Mouse (Mus musculus): ENCODE measurements around the gene Spred2.
"Not testable (repeated sequence)": the region's sequence is repeated elsewhere in the genome, so short reads cannot be mapped to it uniquely, and the experiment has no call there.

The Spred2 gene

DNA sequence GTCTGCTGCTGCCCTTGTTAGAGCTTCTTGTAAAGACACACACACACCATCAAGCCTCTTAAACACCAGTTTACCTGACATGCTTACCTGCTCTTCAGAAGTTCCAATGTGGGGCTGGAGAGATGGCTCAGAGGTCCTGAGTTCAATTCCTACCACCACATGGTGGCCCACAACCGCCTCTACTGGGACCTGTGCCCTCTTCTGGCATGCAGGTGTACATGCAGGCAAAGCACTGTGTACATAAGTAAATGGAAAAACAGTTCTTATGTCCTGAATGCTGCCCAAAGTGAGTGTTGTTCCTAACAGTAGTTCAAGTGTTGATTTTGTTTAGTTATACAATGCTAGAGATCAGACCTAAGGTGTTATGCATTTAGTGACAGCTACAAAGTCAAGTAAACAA is 132.0 kb downstream of the Spred2 start:
- no peak for DNase-seq (ENCODE audit: low read depth)

DNA sequence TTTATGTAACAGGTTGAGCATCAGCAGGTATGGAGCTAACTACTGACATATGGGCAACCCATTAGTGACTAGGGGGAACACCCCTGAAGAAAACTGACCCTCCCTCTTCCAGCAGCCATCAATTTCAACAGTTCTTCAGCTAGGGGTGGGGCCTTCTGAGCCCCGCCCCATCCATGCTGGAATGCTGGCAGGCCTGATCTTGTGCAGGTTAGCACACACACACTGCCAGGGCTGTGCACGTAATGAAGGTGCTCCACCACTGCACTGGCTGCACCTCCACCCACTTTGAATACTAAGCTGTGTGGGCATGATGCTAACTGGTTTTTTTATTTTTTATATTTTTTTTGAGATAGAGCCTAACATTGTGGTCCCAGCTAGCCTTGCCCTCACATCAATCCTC is 133.3 kb downstream of the Spred2 start:
- DNase-seq (ENCODE audit: low read depth), result no peak

DNA sequence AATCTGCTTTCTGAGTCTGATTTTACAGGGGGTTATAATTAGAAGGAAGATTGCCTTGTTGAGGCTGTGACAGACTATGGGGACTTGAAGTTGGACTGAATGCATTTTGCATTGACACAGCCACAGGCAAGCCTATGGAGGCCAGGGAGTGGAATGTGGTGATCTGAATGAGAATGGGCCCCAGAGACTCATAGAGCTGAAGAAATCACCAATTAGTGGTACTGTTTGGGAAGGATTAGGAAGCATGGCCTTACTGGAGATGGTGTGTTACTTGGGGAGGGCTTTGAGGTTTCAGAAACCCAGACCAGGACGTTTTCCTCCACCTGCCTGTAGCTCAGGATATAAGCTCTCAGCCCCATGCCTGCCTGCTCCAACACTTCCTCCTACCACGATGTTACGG is 135.6 kb downstream of the Spred2 start:
- DNase-seq (ENCODE audit: low read depth), result no peak

DNA sequence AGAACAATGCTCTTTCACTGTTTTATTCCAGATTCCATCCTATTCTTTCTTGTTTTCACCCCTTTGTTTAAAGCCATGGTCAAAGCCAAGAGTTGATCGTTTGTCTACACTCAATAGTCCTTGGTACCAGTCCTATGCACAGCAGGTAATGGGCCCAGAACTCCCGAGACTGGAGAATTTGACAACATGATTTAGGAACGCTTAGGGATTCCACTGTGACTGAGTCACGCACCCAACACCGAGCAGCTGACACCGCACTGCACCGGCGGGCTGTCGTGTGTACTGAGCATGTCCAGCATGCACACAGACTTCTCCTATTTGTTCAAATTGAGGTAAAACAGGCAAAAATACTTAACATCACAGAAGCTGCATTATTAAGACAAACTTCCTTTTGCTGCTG is 138.6 kb downstream of the Spred2 start:
- not testable (repeated sequence) for DNase-seq (ENCODE audit: low read depth)

DNA sequence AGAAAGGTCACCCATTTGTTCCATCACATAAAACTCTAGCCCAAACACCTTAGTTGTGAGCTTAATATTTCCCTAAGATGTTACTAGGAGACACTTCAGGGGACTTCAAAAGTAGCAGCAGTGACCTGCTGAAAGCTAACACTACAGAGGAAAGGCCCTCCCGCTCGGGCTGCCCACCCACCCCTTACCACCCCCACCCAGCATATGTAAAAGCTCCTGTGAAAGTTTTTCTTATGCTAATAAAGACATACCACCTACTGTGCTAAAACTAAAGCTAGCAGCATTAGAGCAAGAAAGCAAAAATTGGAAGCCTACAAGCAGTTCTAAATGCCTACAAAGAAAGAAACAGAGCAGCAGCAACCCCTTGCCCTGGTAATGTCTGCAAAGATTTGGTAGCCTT is 139.9 kb downstream of the Spred2 start:
- DNase-seq (ENCODE audit: low read depth), result not testable (repeated sequence)

DNA sequence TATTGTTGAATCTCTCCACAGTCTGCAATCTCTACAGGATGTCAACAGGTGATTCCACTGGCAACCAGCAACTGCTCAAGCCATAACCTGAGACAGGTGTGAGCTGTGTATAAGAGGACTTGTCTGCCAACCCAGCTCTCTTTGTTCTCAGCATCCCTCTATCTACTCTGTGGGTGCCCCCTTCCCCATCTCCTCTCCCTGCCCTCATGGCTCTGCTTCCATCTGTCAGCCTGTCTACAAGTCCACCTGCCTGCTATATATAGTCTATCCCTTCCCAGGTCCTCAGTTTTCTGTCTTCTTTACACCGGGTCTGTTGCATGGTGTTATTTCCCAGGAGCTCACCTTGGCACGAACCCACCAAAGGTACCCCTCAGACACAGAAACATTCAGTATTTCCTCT is 140.8 kb downstream of the Spred2 start:
- no peak for DNase-seq (ENCODE audit: low read depth)

DNA sequence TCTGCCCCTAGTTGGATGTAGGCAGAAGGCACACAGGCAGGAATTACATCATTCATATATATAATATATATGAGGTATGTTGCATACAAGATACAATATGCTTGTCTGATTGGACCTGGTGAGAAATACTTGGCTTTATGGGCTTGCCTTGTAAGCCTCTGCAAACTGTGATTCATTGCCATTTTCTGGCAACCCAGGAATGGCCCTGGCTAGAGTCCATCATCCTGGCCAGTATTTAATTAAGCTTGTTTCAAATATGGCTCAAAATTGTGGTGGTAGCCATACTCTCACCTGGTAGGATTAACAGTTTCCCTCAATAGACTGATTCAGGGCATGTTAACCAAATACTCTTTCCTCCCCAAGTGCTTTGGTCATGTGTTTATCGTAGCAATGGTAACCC is 141.9 kb downstream of the Spred2 start:
- DNase-seq (ENCODE audit: low read depth), result no peak

DNA sequence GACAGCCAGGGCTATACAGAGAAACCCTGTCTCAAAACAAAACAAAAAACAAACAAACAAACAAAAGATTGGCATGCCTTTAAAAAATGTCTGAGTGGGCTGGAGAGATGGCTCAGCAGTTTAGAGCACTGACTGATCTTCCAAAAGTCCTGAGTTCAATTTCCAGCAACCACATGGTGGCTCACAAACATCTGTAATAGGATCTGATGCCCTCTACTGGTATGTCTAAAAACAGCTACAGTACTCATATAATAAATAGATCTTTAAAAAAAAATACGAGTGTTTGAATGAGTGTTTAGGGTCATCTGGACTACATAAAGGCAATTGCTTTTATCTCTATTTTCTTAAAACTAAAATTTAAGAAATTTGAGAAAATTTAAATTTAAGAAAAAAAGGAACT is 143.3 kb downstream of the Spred2 start:
- no peak for DNase-seq (ENCODE audit: low read depth)

DNA sequence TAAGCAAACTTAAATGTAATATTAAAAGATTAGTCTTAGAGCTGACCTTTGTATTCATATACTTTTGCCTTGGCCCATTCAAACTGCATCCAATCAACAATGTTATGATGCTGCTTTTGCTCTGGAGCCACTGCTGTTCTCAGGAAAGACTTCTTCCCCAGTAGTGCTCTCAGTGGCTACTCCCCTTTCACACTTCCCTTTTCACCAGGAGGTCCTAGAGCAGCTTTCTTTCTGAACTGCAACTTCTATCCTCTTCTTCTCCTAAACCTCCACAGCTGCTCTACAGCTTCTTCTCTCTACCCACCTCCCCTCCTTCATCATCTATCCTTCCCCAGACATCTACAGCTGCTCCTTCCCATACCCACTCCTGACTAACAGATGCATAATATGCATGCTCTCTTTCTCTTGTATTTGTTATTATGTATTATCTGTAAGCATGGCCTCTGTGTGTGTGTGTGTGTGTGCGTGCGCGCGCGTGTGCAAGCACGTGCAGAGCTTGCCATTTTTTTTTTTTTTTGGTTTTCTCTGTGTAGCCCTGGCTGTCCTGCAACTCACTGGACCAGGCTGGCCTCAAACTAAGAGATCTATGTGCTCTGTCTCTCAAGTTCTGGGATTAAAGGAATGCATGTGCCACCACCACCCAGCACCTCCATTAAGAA is 144.3 kb downstream of the Spred2 start:
- DNase-seq (ENCODE audit: low read depth), result no peak

DNA sequence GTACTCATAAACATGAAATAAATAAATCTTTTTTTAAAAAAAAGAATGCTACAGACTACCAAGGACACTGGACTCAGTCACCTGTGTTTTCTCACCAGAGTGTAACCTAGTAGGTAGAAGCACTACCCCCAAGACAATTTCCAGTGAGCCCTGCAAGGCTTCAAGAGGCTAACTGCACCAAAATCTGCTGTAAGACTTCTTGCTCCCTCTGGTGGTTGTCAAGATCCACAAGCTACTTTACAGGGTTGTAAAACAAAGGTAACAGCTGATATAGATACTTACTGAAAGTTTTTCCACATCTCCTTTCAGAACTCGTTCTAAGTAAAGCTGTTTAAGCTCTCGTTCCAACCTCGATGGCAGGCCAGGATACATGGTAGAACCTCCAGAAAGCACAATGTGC is 148.0 kb downstream of the Spred2 start:
- no peak for DNase-seq (ENCODE audit: low read depth)

DNA sequence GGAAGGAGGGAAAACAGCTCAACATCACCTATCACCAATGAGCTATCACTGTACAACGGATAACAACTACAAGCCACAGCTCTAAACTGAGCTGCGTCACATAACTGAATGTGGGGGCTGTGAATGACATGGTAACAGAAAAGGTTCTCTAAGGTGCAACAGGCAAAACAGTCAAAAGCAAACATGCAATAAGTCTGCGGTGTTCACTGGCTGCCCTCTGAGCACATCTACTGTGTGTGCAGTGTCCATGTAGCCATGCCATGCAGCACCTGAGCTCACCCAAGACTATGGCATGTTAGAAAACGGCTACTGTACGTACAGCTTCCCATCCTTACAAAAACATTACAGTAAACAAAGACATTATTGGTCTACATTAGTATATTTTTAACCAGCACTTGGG is 148.7 kb downstream of the Spred2 start:
- DNase-seq (ENCODE audit: low read depth), result no peak
